Mouse (Mus musculus) myocyte (in vitro differentiated cells): ENCODE measurements around the gene Prim2. TPM values are rescaled to one million over a fixed set of nuclear protein-coding genes. Genes with fewer than 3 reads are reported as not detected.

ENCODE experiments used
- H3K27me3 ChIP-seq: one replicate; pipeline ENCODE4 v1.6.1; 2011; ENCODE audit not compliant: control insufficient read depth, insufficient read depth, insufficient read length
- H3K36me3 ChIP-seq: one replicate; pipeline ENCODE4 v1.6.1; 2011; ENCODE audit not compliant: control insufficient read depth, insufficient read depth
- H3K4me2 ChIP-seq: one replicate; pipeline ENCODE4 v1.6.1; 2011; ENCODE audit warnings: low read depth, control low read depth
- H3K4me3 ChIP-seq: one replicate; pipeline ENCODE4 v1.5.1; 2011; ENCODE audit warnings: mild to moderate bottlenecking, control low read depth, moderate library complexity
- H3K79me2 ChIP-seq: one replicate; pipeline ENCODE4 v1.6.1; 2011; ENCODE audit not compliant: control insufficient read depth, insufficient read depth
- H3ac ChIP-seq: one replicate; pipeline ENCODE4 v1.6.1; 2011; ENCODE audit not compliant: control insufficient read depth, insufficient read length
- CEBPB ChIP-seq: IDR thresholded peaks from 2 replicates; pipeline ENCODE4 v1.6.1; 2011; ENCODE audit warnings: mild to moderate bottlenecking, moderate library complexity; ENCODE audit not compliant: poor library complexity, insufficient read depth, severe bottlenecking
- E2F4 ChIP-seq: IDR thresholded peaks from one replicate; pipeline ENCODE4 v1.6.1; 2011; ENCODE audit warnings: mild to moderate bottlenecking, control low read depth, moderate library complexity; ENCODE audit not compliant: insufficient read depth
- MAX ChIP-seq: IDR thresholded peaks from one replicate; pipeline ENCODE4 v1.6.1; 2011; ENCODE audit warnings: low read depth, mild to moderate bottlenecking, control low read depth
- MYOD1 ChIP-seq, 3 experiments: IDR thresholded peaks; one replicate each; pipeline ENCODE4 v1.6.1; 2011; ENCODE audit warnings: control low read depth in 2 of 3, low read depth in 2 of 3, mild to moderate bottlenecking in 2 of 3, moderate library complexity in 1 of 3; ENCODE audit not compliant: insufficient read length in 2 of 3, control insufficient read depth in 1 of 3
- MYOG ChIP-seq, 3 experiments: IDR thresholded peaks; one replicate each; pipeline ENCODE4 v1.6.1; 2011; ENCODE audit warnings: control low read depth in 2 of 3, low read depth in 2 of 3, mild to moderate bottlenecking in 2 of 3; ENCODE audit not compliant: insufficient read length in 2 of 3, control insufficient read depth in 1 of 3, insufficient read depth in 1 of 3
- POLR2A ChIP-seq: IDR thresholded peaks from one replicate; pipeline ENCODE4 v1.6.1; 2011; ENCODE audit warnings: low read depth, mild to moderate bottlenecking, control low read depth, moderate library complexity; ENCODE audit not compliant: insufficient read length
- POLR2AphosphoS2 ChIP-seq: IDR thresholded peaks from one replicate; pipeline ENCODE4 v1.6.1; 2011; ENCODE audit warnings: low read depth, control low read depth; ENCODE audit not compliant: insufficient read length
- REST ChIP-seq: IDR thresholded peaks from one replicate; pipeline ENCODE4 v1.6.1; 2011; ENCODE audit warnings: mild to moderate bottlenecking, control low read depth, moderate library complexity; ENCODE audit not compliant: insufficient read depth, insufficient read length
- SRF ChIP-seq: IDR thresholded peaks from one replicate; pipeline ENCODE4 v1.6.1; 2011; ENCODE audit warnings: low read depth; ENCODE audit not compliant: control insufficient read depth, insufficient read length
- TCF12 ChIP-seq: IDR thresholded peaks from one replicate; pipeline ENCODE4 v1.6.1; 2011; ENCODE audit warnings: mild to moderate bottlenecking, control low read depth; ENCODE audit not compliant: poor library complexity, insufficient read depth, severe bottlenecking
- TCF3 ChIP-seq: IDR thresholded peaks from one replicate; pipeline ENCODE4 v1.6.1; 2011; ENCODE audit warnings: low read depth, control low read depth; ENCODE audit not compliant: insufficient read length
- USF1 ChIP-seq: IDR thresholded peaks from one replicate; pipeline ENCODE4 v1.6.1; 2011; ENCODE audit warnings: low read depth, mild to moderate bottlenecking, control low read depth, moderate library complexity
- polyA plus RNA-seq: library from polyadenylated mRNA; unstranded; fragments of >200 nt; fragmentation: generic; extraction: Trizol; gene quantifications from one replicate; pipeline ENCODE4 v1.2.1, GENCODE M21; 2012; ENCODE audit warnings: missing spikeins

Gene Prim2
- polyA plus RNA-seq, 1 experiment, result 8.2 TPM

DNA sequence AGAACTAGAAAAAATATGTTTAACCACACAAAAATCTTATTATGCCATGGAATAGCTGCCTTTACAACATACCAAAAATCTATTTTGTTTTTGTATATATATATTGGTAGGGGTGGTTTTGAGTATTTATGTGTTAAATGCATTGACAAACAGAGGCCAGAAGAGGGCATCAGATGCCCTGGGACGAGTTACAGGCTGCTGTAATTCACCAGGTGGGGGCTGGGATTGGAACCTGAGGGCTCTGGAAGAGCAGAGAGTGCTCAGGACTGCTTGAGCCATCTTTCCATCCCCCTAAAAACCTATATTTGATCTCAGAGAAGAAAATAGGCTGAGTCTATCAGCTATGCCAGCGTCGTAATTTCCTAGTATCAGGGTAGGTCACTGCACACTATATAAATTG lies 2.9 kb upstream of the Prim2 start:
- H3K27me3 ChIP-seq, result no peaks in the 10 kb centered on the region
- no peak overlapping the region for H3K4me3 ChIP-seq
- TF ChIP-seq SRF, result no peak
- no peak for TF ChIP-seq TCF3
- no peak for TF ChIP-seq MAX
- no peak for TF ChIP-seq MYOD1 (IDR thresholded peaks at IDR 0.05; ENCODE audit: control insufficient read depth in 1 of 3, insufficient read length in 2 of 3, low read depth in 2 of 3)
- no peak for TF ChIP-seq REST
- no peak for TF ChIP-seq MYOG (IDR thresholded peaks at IDR 0.05; ENCODE audit: control insufficient read depth in 1 of 3, insufficient read depth in 1 of 3, insufficient read length in 2 of 3, low read depth in 2 of 3)
- TF ChIP-seq POLR2A, result no peak
- TF ChIP-seq TCF12, result no peak
- TF ChIP-seq CEBPB, result no peak
- no peak for TF ChIP-seq USF1
- TF ChIP-seq POLR2AphosphoS2, result no peak
- no peak for TF ChIP-seq E2F4
- peak overlapping the region; percentile 53 for H3K4me2 ChIP-seq
- no peak overlapping the region for H3ac ChIP-seq
- no peaks in the 10 kb centered on the region for H3K79me2 ChIP-seq
- H3K36me3 ChIP-seq, result no peaks in the 10 kb centered on the region

DNA sequence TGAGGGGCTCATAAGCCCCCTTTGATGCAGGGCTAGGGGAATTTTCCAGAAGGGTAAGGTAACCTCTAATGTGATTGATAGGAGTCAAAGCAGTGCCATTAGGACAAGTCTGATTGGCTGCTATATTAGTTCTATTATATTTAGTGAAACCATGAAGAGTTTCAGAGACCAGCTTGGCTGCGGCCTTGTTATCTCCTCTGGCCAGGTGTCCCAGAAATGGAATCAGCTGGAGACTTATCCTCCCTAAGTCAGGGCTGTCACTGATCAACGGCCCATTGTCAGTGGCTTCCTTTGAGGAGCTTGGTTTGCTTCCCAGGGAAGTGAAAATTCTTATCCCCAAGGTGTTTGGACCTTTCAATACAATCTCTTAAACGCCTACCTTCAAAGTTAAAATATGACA lies 2.5 kb upstream of the Prim2 start:
- Histone ChIP-seq H3K79me2 (no peaks in the 10 kb centered on the region), H3K36me3 (no peaks in the 10 kb centered on the region), H3K4me3 (no peak overlapping the region), H3K27me3 (no peaks in the 10 kb centered on the region), H3ac (no peak overlapping the region), H3K4me2 (no peak overlapping the region)
- TF ChIP-seq MYOD1 (IDR thresholded peaks at IDR 0.05; ENCODE audit: control insufficient read depth in 1 of 3, insufficient read length in 2 of 3, low read depth in 2 of 3) (no peak), POLR2A (no peak), MAX (no peak), SRF (no peak), MYOG (IDR thresholded peaks at IDR 0.05; ENCODE audit: control insufficient read depth in 1 of 3, insufficient read depth in 1 of 3, insufficient read length in 2 of 3, low read depth in 2 of 3) (no peak), E2F4 (no peak), CEBPB (no peak), REST (no peak), TCF3 (no peak), POLR2AphosphoS2 (no peak), USF1 (no peak), TCF12 (no peak)

DNA sequence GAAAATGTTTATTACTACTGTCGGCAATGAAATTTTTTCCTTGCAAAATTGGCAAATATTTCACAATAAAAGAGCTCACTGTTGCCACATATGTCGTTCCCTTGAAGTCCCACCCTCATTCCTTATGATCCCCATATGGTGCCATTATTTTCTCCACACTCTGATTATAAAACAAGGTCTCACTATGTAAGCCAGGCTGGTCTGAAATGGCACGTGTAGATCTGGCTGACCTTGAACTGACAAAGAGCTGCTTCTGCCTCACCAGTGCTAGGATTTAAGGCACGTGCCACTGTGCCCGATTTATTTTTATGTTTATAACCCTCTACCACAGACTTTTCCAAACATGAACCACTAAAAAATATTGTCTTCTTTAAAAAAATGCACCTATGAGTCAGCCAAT lies 1.8 kb upstream of the Prim2 start:
- H3K79me2 ChIP-seq, result no peaks in the 10 kb centered on the region
- no peak overlapping the region for H3K4me3 ChIP-seq
- H3K36me3 ChIP-seq, result no peaks in the 10 kb centered on the region
- H3K4me2 ChIP-seq, result no peak overlapping the region
- no peaks in the 10 kb centered on the region for H3K27me3 ChIP-seq
- H3ac ChIP-seq, result no peak overlapping the region
- no peak for TF ChIP-seq POLR2AphosphoS2
- no peak for TF ChIP-seq MYOD1 (IDR thresholded peaks at IDR 0.05; ENCODE audit: control insufficient read depth in 1 of 3, insufficient read length in 2 of 3, low read depth in 2 of 3)
- TF ChIP-seq USF1, result no peak
- no peak for TF ChIP-seq CEBPB
- TF ChIP-seq SRF, result no peak
- no peak for TF ChIP-seq MAX
- no peak for TF ChIP-seq TCF12
- TF ChIP-seq TCF3, result no peak
- TF ChIP-seq E2F4, result no peak
- TF ChIP-seq POLR2A, result no peak
- TF ChIP-seq REST, result no peak
- no peak for TF ChIP-seq MYOG (IDR thresholded peaks at IDR 0.05; ENCODE audit: control insufficient read depth in 1 of 3, insufficient read depth in 1 of 3, insufficient read length in 2 of 3, low read depth in 2 of 3)

DNA sequence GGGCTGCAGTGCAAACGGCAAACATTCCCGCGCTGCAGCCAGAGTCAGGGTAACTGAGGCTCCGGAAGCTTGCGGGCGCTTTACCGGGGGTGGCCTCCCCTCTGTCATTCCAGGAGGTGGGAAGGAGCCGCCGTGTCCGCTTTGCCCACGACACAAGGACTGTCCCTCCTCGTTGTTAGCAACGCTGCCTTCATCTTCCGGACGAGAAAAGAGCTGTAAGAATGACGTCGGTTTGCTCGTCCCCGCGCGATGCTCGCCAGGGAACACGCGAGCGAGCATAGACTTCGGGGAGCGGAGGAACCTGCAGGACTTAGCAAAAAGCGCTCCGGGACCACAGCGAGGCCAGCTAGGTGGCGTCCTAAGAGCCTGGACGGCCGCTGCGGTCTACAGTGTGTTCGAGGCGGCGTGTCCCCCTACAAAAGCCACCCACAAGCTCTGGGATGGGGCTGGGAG lies 595 bp upstream of the Prim2 start:
- peak overlapping the region; percentile 60 for H3ac ChIP-seq
- TF ChIP-seq POLR2A (no peak), USF1 (no peak), MAX (no peak), MYOD1 (IDR thresholded peaks at IDR 0.05; ENCODE audit: control insufficient read depth in 1 of 3, insufficient read length in 2 of 3, low read depth in 2 of 3) (no peak), TCF12 (no peak), SRF (no peak), E2F4 (no peak), MYOG (IDR thresholded peaks at IDR 0.05; ENCODE audit: control insufficient read depth in 1 of 3, insufficient read depth in 1 of 3, insufficient read length in 2 of 3, low read depth in 2 of 3) (no peak), REST (no peak), CEBPB (no peak), POLR2AphosphoS2 (no peak), TCF3 (no peak)
- peak overlapping the region; percentile 75 for H3K4me3 ChIP-seq
- no peaks in the 10 kb centered on the region for H3K36me3 ChIP-seq
- peak overlapping the region; percentile 75 for H3K4me2 ChIP-seq
- H3K27me3 ChIP-seq, result no peaks in the 10 kb centered on the region
- H3K79me2 ChIP-seq, result no peaks in the 10 kb centered on the region
